Mouse (Mus musculus): ENCODE results near the gene Gm5294. TPM values are rescaled to one million over a fixed set of nuclear protein-coding genes. Genes with fewer than 3 reads are reported as not detected.

Gene Gm5294
- polyA plus RNA-seq (2012; rRNA removed) = not detected in 2 replicates
- polyA plus RNA-seq (2014; fragmentation: Nextera tagmentation; extraction: Ambion mirVana) = not detected in 2 replicates

- peak within 1 kb of the TSS; percentile 31 for H3K9ac ChIP-seq (ENCODE audit: low read depth, low read length, severe bottlenecking)
- 8% methylated on average over 21 of the region's 21 CpGs for WGBS
- peaks cover 42% of the 10 kb centered on the region for H3K27me3 ChIP-seq (ENCODE audit: control insufficient read depth, insufficient read depth, low read length)
- no peak for TF ChIP-seq POLR2A (IDR thresholded peaks at IDR 0.05; ENCODE audit: borderline replicate concordance, extremely low read depth, insufficient read depth, insufficient read length)
- DNase-seq (ENCODE audit: low spot score) = no peak
- H3K4me2 ChIP-seq (replicated peaks; ENCODE audit: low read depth, low read length, severe bottlenecking) = peak within 1 kb of the TSS; percentile 53
- H3K27ac ChIP-seq (replicated peaks; ENCODE audit: low read depth, low read length) = no peak within 1 kb of the TSS
- H3K9me3 ChIP-seq (ENCODE audit: control insufficient read depth, low read length) = no peaks in the 10 kb centered on the region
- H3K4me1 ChIP-seq (ENCODE audit: control insufficient read depth, insufficient read depth, low read length) = peaks cover 5% of the 10 kb centered on the region
- no peak for ATAC-seq (ENCODE audit: low FRiP score, low read depth)
- no peaks in the 10 kb centered on the region for H3K36me3 ChIP-seq (ENCODE audit: control insufficient read depth, insufficient read depth, low read length)
- peak within 1 kb of the TSS; percentile 30 for H3K4me3 ChIP-seq (replicated peaks; ENCODE audit: low read length)
Measured at GRCm38 (mm10) chr5:138819780-138820179, at the start of gene Gm5294. TSS of gene Gm5294 (plus strand) at chr5:138820080.

GRCm38 (mm10) chr5:138775096-138775495 is 44.8 kb upstream of the Gm5294 start:
- Histone ChIP-seq H3K9ac (ENCODE audit: low read depth, low read length, severe bottlenecking) (no peak overlapping the region), H3K4me2 (replicated peaks; ENCODE audit: low read depth, low read length, severe bottlenecking) (no peak overlapping the region), H3K9me3 (ENCODE audit: control insufficient read depth, low read length) (no peaks in the 10 kb centered on the region), H3K4me3 (replicated peaks; ENCODE audit: low read length) (no peak overlapping the region), H3K27me3 (ENCODE audit: control insufficient read depth, insufficient read depth, low read length) (no peaks in the 10 kb centered on the region), H3K27ac (replicated peaks; ENCODE audit: low read depth, low read length) (no peak overlapping the region), H3K4me1 (ENCODE audit: control insufficient read depth, insufficient read depth, low read length) (no peaks in the 10 kb centered on the region), H3K36me3 (ENCODE audit: control insufficient read depth, insufficient read depth, low read length) (no peaks in the 10 kb centered on the region)
- no peak for TF ChIP-seq POLR2A (IDR thresholded peaks at IDR 0.05; ENCODE audit: borderline replicate concordance, extremely low read depth, insufficient read depth, insufficient read length)
- ATAC-seq (ENCODE audit: low FRiP score, low read depth) (no peak), DNase-seq (ENCODE audit: low spot score) (no peak)
- WGBS = 87% methylated on average over 5 of the region's 5 CpGs

- Histone ChIP-seq H3K9ac (ENCODE audit: low read depth, low read length, severe bottlenecking) (no peak overlapping the region), H3K27me3 (ENCODE audit: control insufficient read depth, insufficient read depth, low read length) (no peaks in the 10 kb centered on the region), H3K4me1 (ENCODE audit: control insufficient read depth, insufficient read depth, low read length) (no peaks in the 10 kb centered on the region), H3K4me3 (replicated peaks; ENCODE audit: low read length) (no peak overlapping the region), H3K9me3 (ENCODE audit: control insufficient read depth, low read length) (no peaks in the 10 kb centered on the region), H3K27ac (replicated peaks; ENCODE audit: low read depth, low read length) (peak overlapping the region; percentile 13; the same call in 1 of the 2 replicates), H3K4me2 (replicated peaks; ENCODE audit: low read depth, low read length, severe bottlenecking) (no peak overlapping the region), H3K36me3 (ENCODE audit: control insufficient read depth, insufficient read depth, low read length) (no peaks in the 10 kb centered on the region)
- DNase-seq (ENCODE audit: low spot score) (no peak), ATAC-seq (ENCODE audit: low FRiP score, low read depth) (no peak)
- TF ChIP-seq POLR2A (IDR thresholded peaks at IDR 0.05; ENCODE audit: borderline replicate concordance, extremely low read depth, insufficient read depth, insufficient read length) = no peak
- WGBS = 86% methylated on average over 1 of the region's 1 CpGs
Measured at GRCm38 (mm10) chr5:138776346-138776745, 43.5 kb upstream of the Gm5294 start.

GRCm38 (mm10) chr5:138778731-138779463 is 41.0 kb upstream of the Gm5294 start:
- H3K27me3 ChIP-seq (ENCODE audit: control insufficient read depth, insufficient read depth, low read length) = no peaks in the 10 kb centered on the region
- no peak overlapping the region for H3K27ac ChIP-seq (replicated peaks; ENCODE audit: low read depth, low read length)
- peak; percentile 66; the same call in 1 of the 2 replicates for ATAC-seq (ENCODE audit: low FRiP score, low read depth)
- H3K9ac ChIP-seq (ENCODE audit: low read depth, low read length, severe bottlenecking) = no peak overlapping the region
- H3K36me3 ChIP-seq (ENCODE audit: control insufficient read depth, insufficient read depth, low read length) = no peaks in the 10 kb centered on the region
- H3K4me2 ChIP-seq (replicated peaks; ENCODE audit: low read depth, low read length, severe bottlenecking) = no peak overlapping the region
- no peaks in the 10 kb centered on the region for H3K4me1 ChIP-seq (ENCODE audit: control insufficient read depth, insufficient read depth, low read length)
- WGBS = 52% methylated on average over 9 of the region's 9 CpGs
- no peaks in the 10 kb centered on the region for H3K9me3 ChIP-seq (ENCODE audit: control insufficient read depth, low read length)
- DNase-seq (ENCODE audit: low spot score) = peak; percentile 52
- no peak overlapping the region for H3K4me3 ChIP-seq (replicated peaks; ENCODE audit: low read length)
- no peak for TF ChIP-seq POLR2A (IDR thresholded peaks at IDR 0.05; ENCODE audit: borderline replicate concordance, extremely low read depth, insufficient read depth, insufficient read length)

GRCm38 (mm10) chr5:138779655-138780054 is 40.2 kb upstream of the Gm5294 start:
- DNase-seq (ENCODE audit: low spot score) = no peak
- no peaks in the 10 kb centered on the region for H3K27me3 ChIP-seq (ENCODE audit: control insufficient read depth, insufficient read depth, low read length)
- no peak for ATAC-seq (ENCODE audit: low FRiP score, low read depth)
- no peak overlapping the region for H3K4me2 ChIP-seq (replicated peaks; ENCODE audit: low read depth, low read length, severe bottlenecking)
- 55% methylated on average over 3 of the region's 3 CpGs for WGBS
- H3K36me3 ChIP-seq (ENCODE audit: control insufficient read depth, insufficient read depth, low read length) = no peaks in the 10 kb centered on the region
- no peak overlapping the region for H3K27ac ChIP-seq (replicated peaks; ENCODE audit: low read depth, low read length)
- H3K9ac ChIP-seq (ENCODE audit: low read depth, low read length, severe bottlenecking) = no peak overlapping the region
- no peaks in the 10 kb centered on the region for H3K9me3 ChIP-seq (ENCODE audit: control insufficient read depth, low read length)
- H3K4me1 ChIP-seq (ENCODE audit: control insufficient read depth, insufficient read depth, low read length) = no peaks in the 10 kb centered on the region
- TF ChIP-seq POLR2A (IDR thresholded peaks at IDR 0.05; ENCODE audit: borderline replicate concordance, extremely low read depth, insufficient read depth, insufficient read length) = no peak
- H3K4me3 ChIP-seq (replicated peaks; ENCODE audit: low read length) = no peak overlapping the region
